Mouse (Mus musculus) lung, adult 10 weeks (tissue): ENCODE results near the gene Rad50. TPM values are rescaled to one million over a fixed set of nuclear protein-coding genes. Genes with fewer than 3 reads are reported as not detected.

Source experiments
- polyA plus RNA-seq: library from polyadenylated mRNA; stranded (reverse); fragments of 350-450 nt; fragmentation: Illumina TruSeq; extraction: RNeasy Lipid Tissue Mini Kit (QIAGEN cat#74804); gene quantifications from one replicate; pipeline ENCODE4 v1.2.3, GENCODE M21; 2014; ENCODE audit warnings: low read depth, low replicate concordance; ENCODE audit not compliant: insufficient read depth

Rad50 gene
- polyA plus RNA-seq, result 6.2 TPM

DNA sequence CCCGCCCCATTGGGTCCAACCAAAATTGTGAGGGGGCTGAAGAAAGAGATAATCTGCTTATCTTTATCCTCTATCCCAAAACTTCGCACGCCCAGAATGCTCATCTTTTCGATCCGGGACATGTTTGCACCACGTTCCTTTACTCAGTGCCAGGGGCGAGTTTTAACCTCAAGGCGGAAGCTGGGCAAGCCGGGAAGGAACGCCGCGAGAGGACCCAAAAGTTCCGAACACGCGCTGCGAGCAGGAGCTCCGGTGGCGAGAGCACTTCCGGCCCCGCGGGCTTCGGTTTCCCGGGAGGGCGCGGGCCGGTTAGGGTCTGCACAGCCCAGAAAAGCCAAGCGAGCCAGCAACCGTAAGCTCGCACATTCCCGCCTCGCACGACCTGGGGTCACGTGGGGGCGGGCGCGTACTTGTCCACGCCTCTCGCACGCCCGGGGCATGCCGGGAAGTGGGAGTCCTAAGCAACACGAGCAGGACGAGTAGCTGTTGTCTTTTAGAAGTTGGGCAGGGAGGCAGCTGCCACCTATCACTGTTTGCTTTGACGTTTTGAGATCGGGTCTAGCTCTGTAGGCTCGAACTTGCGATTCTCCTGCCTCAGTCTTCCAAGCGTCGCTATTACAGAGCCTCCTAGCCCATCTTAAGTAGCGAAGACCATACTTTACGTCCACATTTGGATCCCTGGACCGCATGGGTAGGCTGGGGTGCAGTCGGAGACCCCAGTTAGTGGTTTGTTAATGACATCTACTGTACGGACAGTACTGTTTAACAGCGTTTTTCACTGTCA, at the start of gene Rad50:
Rad50 (minus strand) TSS at position 386 of the 784 bp plus-strand sequence.

DNA sequence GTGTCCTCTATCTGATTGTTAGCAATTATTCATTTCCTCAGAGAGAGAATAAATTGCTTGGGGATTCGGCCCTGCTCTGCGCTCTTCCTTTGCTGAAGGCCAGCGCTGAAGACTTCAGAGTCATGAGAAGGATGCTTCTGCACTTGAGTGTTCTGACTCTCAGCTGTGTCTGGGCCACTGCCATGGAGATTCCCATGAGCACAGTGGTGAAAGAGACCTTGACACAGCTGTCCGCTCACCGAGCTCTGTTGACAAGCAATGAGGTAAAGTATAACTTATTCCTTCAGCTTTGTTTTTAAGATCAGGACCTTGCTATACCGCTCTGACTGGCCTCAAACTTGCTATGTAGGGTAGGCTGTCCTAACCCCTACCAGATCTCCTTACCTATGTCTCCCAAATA, 13.6 kb upstream of the Rad50 start, which contains the start of gene Il5:
Il5 (plus strand) TSS at position 80 of the 400 bp plus-strand sequence.

DNA sequence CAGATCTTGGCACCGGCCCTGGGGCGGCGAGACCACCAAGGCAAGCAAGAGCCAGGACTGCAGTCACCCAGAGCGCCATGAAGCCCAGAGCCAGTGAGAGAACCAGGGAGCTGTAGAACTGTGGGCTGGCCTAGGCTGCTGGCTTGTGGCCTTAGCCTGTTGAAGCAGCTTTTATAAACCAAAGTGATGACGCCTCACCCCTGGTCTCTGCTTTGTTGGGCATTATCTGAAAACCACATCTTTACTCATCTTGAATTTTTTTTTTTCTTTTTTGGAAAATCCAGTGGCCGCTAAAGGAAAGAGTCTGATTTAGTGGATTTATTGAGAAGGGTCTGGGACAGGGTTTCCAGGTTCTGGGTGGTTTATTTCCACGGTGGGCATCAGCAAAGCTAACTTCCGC, 72.6 kb downstream of the Rad50 start, which contains the start of gene Il13:
Il13 (minus strand) TSS at position 147 of the 400 bp plus-strand sequence.

DNA sequence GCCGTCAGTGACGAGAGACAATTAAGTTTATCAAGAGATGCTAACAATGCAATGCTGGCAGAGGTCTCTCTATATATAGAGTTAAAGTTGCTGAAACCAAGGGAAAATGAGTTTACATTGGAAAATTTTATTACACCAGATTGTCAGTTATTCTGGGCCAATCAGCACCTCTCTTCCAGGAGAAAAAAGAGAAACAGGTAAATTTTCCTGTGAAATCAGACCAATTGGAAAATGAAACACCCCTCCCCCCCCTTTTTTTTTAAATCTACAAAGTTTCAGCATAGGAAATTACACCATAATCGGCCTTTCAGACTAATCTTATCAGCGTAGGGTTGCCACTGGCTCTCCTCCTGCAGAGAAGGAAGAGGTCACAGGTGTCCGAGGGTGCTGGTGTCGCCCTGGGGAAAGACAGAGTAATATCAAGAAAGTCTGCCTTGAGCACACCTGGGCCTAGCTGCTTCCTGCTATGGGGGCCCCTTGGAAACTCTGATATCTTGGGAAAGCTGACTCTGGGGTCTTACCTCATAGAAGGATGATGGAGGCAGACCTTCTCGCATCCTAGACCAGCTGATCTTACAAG, 88.4 kb downstream of the Rad50 start, which contains the start of gene Il4:
Il4 (minus strand) TSS at position 51 of the 580 bp plus-strand sequence.

Other genes with a start within 250 kb of the Rad50 start
- gene Gm9837, start 236.8 kb downstream of the Rad50 start, polyA plus RNA-seq, result not detected
- gene Gm9945, start 227.2 kb downstream of the Rad50 start, polyA plus RNA-seq, result not detected
- gene Sowaha, start 227.0 kb downstream of the Rad50 start, polyA plus RNA-seq, result 0.29 TPM
- 21.4 TPM for gene Sept8, start 188.1 kb downstream of the Rad50 start, polyA plus RNA-seq
- 6.5 TPM for gene Kif3a, start 139.9 kb downstream of the Rad50 start, polyA plus RNA-seq
- not detected for gene Il4, start 88.7 kb downstream of the Rad50 start, polyA plus RNA-seq
- gene Il13, start 72.6 kb downstream of the Rad50 start, polyA plus RNA-seq, result not detected
- gene Il5, start 13.5 kb upstream of the Rad50 start, polyA plus RNA-seq, result not detected
- gene Irf1, start 62.7 kb upstream of the Rad50 start, polyA plus RNA-seq, result 67.9 TPM
- gene Gm17334, start 65.9 kb upstream of the Rad50 start, polyA plus RNA-seq, result 2.8 TPM
- gene Gm12216, start 151.9 kb upstream of the Rad50 start, polyA plus RNA-seq, result 18.5 TPM
- gene Slc22a5, start 184.3 kb upstream of the Rad50 start, polyA plus RNA-seq, result 15.4 TPM